Mouse (Mus musculus): ENCODE measurements around the gene Kpnb1.
A peak's percentile ranks its signal among the peaks of the same experiment; 100 is the strongest.

The Kpnb1 gene

DNA sequence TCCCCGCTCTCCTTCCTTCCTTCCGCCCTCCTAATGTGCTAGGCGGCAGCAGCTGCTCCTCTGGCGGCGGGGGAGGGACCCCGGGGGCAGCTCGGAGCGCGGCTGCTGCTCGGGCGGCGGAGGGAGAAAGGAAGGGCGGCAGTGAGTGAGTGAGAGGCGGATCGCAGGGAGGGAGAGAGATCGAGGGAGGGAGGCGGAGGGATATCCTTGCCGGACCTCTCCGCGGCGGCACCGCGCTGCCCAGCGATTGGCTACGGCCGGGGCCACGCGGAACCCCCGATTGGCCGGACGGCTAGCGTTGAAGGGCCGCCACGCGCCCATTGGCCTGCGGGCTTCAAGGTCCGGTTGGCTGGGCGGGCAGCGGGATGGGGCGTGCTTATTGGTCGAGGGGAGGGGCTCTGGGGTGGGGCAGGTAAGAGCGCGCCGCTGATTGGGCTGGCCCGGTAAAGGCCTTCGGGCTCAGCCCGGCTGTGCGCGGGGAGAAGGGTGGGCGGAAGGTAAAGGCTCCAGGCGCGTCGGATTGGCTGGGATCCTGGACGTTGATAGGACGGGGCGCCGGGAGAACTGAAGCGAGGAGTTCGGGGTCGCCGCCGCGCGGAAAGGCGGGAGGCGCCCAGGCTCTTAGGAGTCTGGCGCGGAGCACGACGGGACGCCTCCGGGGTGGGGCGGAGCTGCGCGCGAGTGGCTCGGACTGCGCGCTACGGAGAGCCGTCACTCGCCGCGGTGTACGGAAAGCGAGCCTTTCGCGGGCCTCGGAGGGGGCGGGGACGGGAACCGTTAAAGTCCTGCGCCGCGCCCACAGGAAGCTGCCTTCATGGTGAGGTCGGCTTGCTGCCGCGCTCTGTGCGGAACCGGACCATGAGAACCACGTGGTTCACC, at the start of gene Kpnb1:
TSS of gene Kpnb1 (minus strand) at position 118 of the 879 bp plus-strand sequence.
- peak; percentile 97 to 100 for DNase-seq

DNA sequence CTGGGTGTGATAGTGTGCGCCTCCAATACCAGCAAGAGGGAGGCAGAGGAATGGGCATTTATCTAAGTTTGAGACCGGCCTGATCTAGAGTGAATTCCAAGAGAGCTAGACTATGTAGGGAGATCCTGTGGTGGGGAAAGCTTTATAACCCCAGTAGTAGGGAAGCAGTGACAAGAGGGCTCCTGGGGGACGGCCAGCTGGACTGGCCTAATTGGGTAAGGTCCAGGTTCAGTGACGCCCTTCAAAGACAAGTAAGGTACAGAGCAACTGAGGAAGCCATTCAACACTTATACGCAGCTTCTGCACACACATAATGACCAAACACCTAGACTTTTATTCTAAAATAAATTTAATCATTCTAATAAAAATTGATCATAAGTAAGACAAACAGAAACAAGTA, 44.8 kb upstream of the Kpnb1 start:
- no peak for DNase-seq

DNA sequence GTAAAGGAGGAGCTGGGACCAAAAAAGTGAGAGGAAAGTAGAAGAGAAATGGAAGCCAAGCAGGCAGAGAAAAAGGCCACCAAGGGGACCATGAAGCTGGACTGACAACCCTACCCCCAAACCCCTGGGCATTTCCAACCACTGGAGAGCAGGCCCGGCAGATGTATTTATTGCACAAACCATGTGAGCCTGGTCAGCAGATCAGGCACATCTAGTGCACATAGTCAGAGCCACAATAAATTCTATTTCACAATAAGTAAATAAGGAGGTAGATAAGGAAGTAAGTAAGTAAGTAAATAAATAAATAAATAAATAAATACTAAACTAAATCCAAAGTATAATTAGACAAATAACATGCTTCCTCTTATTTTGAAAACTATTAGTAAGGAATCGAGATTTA, 41.7 kb upstream of the Kpnb1 start:
- no peak for DNase-seq

DNA sequence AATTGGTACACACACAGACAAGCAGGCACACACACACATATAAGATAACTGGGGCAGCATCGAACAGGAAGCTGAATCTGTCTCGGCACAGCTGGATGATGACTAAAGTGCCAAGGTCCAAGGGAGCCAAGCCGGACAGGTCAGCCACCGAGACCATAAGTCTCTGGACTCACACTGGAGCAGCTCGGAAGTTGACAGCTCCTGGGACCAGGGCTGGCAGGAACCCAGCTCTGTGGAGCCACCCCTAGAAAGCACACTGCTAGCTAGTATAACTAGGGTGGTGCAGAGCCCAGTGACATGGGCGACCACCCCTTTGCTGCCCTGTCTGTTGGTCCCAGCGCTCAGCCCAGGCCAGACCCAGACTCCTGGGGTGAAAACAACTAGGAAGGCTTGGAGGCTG, 41.3 kb upstream of the Kpnb1 start:
- peak in 1 of 2 experiments; percentile 40 for DNase-seq

DNA sequence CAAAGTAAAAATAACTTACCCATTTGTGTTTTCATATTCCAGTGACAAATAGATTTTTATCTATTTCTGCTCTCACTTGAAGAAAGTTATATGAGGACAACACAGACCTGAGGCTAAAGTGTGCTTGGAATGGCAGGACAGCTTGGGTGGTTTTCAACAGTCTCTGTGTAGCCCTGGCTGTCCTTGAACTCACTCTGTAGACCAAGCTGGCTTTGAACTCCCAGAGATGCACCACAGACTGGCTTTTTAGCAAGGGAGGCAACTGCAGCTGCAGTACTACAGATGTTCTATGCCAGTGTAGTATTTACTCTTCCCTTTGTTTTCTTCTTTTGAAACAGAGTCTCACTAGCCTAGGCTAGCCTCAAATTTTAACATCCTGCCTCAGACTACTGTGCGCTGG, 38.5 kb upstream of the Kpnb1 start:
- DNase-seq: no peak

DNA sequence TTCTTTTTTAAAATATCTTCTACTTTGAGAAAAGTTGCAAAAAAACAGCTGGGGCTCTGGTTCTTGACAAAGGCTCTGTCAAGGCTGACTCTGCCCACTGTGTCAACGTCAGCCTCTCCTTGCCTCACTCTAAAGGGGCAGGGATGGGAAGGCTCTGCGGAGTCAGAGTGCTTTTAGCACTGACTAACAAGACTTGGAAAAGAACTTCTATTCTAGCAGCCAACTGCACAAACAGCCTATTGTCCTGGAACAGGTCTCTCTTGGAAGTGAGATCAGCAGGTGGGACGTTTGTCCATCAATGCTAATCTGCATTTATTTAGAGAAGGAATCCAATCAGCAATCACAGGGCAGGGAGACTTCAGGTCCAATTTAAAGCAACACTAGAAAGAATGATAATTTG, 35.8 kb upstream of the Kpnb1 start:
- DNase-seq: no peak

DNA sequence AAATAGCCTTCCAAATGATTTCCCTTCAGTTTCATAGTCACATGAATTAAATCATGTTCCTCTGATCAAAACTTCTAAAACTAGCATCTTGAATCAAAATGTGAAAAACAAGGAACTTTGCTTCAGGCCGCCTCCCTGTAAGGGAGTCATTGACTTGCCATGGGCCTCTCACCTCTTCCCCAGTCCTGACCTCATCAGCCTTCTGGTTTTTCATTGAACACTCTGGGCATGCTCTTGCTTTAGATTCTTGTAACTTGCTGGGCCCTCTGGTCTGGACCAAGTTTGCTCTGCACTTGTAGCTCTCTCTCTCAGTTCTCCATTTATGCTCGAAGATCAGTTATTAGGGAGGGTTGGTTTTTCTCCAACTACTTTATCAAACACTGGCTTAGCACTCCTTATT, 33.9 kb upstream of the Kpnb1 start:
- no peak for DNase-seq

DNA sequence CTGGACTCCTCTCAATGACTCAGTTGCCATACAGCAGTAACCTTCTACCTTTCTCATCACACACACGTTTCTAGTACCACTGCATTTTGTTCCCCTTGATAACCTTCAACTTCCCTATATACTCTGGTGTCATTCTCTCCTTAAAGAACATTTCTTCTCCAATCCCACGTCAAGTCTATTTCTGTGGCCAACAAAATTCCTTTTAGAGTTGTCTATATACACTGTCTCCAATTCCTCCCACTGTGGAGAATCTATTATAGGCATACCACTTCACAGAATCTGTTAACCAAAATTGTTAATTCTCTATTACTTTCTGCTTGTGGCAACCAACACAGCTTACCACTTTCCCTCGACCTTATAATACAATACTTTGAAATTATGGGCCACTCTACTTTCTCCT, 32.5 kb upstream of the Kpnb1 start:
- no peak for DNase-seq

DNA sequence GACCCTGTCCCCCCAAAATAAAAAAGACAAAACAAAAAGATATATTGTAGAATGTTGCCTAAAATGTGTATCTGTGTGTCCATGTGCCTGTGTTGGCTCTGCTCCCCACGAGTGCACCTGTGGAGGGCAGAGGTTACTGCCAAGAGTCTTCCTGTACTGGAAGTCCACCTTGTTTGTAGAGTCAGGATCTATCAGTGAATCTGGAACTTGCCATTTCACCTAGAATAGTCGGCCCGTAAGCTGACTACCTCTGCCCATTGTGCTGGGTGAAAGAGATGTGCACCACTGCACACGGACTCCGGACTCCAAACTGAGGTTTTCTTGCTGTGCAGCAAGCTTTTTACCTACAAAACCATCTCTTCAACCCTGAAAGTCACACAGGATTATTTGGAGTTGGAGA, 26.7 kb upstream of the Kpnb1 start:
- peak; percentile 18 to 56 for DNase-seq

DNA sequence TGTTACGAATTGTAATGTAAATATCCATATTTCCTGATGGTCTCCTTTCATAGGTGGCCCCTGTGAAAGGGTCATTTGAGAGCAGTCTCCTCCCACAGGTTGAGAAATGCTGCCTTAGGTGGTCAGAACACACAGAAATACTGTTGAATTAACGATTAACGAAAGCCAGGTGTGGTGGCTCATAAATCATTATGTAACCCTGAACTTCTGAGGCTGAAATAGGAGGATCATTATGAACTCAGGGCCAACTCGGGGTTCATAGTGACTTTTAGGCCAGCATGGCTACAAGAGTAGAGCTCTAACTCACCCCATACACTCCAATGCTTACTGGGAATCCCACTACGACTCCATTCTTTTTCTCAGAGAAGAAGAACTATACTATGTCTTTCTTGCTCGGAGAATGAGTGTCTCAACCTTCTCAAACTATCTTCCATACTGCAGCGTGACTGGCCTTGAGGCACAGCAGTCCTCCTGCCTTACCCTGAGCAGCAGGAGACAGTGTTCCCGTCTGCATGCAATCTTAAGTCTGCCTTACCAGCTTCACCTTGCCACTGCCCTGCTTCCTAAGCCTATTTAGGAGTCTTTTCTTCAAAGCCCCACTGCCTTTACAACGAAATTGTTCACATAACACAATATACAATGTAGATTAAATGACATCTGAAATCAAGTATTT, 23.2 kb upstream of the Kpnb1 start:
- peak; percentile 36 to 56 for DNase-seq

DNA sequence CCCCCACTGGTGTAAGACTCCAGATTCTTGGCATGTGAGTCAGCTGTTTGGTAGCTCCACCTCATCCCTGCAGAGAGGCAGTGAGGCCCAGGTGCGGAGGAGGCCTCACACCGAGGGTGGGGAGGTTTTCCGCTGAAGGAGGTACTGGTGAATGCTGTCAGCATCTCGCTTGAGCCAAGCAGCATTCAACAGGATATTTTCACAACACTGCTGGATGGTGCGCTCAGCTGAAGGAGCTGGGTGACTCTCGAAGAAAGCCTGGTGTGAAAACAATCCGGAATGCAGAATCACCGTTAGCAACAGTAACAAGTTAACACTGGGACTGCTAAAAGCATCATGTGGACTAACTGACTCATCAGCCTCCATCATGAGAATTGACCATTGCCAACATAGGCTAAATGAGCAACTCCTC, 19.3 kb upstream of the Kpnb1 start:
- DNase-seq: no peak

DNA sequence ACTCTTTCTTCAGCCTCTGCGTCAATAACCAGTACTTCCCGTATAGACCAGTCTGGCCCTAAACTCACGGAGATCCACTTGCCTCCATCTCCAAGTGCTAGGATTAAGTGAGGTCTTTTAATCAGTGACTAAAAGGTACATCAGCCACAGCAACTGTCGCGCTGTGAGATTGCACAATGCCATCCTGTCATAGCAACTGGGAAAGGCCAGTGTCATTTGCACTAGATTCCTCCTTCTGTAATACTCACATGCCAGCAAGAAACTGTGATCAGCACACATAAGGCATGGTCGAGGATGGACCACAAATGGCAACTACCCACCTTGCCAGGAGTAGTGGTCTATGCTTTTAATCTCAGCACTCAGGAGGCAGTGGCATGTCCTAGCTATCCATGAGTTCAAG, 11.8 kb upstream of the Kpnb1 start:
- no peak for DNase-seq

DNA sequence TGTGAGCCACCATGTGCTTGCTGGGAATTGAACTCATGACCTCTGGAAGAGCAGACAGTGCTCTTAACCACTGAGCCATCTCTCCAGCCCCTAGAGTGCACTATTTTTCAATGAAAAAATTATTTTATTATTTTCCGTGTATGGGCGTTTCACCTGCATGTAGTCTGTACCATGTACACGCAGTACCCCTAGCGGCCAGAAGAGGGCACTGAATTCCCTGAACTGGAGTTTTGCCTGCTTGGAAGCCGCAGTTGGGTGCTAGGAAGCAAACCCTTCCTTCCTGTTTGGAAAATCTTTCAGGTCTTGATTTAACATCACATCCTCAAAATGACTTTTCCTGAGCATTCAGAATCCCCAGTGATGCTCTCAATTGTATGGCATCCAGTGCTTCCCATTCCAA, 10.9 kb upstream of the Kpnb1 start:
- peak; percentile 61 to 79 for DNase-seq

DNA sequence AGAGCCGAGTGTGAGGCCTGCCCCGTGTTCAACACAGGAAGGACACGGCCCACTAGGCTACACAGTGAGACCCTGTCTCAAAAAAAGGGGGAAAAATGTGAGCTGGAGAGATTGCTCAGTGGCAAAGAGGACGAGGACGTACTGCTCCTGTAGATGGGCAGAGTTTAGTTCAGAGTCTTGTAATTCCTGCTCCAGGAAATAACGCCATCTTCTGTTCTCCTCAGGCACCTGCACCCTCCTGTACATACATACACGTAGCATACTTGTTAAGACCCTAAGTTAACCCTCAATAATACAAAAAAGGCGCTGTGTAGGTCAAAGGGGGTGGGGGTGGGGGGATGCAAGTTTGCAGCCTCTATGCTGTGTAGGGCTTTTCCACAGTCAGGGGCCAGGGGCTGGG, 9.3 kb upstream of the Kpnb1 start:
- no peak for DNase-seq

DNA sequence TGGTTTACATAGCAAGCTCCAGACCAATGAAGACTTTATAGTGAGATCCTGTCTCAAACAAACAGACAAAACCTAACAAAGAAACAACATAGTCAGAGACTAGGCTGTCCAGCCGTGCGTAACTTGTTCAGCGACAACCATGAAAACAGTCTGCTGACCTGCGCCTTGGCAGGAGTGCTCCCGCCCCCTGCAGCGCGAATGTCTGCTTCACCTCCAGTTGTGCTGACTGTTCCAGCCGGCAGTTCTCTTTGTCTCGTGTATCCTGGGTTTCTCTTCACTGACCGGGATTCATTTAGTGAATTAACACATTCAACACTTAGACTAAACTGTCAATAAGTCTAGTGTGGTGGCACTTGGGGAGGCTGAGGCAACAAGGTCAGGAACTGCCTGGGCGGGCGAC, 8.9 kb upstream of the Kpnb1 start:
- DNase-seq: peak; percentile 48 to 64

DNA sequence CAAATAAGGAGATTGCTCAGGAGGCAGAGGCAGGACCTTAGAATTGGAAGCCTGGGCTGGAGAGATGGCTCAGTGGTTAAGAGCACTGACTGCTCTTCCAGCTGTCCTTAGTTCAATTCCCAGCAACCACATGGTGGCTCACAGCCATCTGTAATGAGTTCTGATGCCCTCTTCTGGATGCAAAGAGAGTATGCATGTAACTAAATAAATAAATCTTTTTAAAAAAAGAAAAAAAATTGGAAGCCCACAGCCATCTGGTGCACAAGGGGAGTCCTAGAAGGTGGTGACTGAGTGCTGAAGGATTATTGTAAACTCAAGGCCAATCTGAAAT, 4.9 kb upstream of the Kpnb1 start:
- DNase-seq: no peak

DNA sequence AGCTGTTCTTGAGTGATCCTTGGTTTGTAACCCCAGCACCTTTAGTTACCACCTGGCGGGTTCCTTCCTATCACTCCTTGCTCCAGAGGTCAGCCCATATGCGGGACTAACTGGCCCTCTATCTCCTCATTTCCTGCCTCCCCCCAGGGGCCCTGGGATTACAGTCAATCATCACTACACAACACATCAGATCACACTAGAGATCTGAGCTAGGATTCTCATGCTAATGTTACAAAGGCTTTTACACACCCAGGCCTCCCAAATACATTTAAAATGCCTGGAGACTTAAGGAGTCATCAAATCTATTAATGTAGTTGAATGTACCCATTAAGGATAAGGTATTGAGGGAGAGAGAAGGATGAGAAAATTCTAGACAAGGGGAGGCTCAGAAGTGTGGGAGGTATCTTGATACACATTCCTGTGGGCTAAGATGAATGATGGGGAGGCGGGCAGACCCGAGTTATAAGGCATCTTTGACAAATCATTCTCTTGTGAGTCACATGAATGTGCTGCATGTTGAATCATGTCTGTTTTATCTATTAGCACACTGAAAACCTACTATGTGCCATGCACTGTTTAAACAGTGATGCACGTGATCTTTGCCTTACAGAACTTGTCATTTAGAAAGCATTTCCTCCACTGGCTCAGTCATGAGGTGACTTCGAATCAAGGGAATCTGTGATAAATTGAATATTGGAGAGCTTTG, 4.4 kb upstream of the Kpnb1 start:
- DNase-seq: no peak

DNA sequence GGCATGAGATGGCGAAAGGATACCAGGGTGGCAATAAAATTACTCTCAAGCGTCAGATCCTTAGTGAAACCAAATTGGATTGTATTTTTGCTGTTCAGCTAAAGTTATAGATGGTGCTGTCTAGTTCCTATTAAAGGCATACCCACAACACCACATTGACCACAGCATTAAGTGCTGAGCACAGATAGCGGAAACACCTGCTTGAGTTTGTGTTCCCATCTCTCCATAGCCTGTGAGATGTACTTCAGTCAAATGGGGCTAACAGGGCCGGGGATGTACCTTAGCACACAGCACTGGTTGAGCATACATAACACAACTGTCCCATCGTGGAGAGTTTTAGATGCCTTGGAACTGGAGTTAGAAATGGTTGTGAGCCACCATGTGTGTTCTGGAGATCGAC, 3.3 kb upstream of the Kpnb1 start:
- DNase-seq: no peak

DNA sequence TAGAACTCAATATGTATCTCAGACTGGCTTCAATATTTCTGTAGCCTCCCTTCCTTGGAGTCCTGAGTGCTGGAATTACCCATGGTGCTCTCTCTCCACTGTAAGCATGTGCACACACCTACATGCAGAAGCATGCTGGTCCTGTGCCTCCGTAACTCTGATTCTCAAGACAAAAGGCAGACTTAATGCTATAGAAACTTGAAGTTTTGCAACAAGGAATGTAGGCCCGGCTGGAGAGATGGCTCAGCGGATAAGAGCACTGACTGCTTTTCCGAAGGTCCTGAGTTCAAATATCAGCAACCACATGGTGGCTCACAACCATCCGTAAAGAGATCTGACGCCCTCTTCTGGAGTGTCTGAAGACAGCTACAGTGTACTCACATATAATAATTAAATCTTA, 2.0 kb upstream of the Kpnb1 start:
- peak in 1 of 2 experiments; percentile 32 for DNase-seq

DNA sequence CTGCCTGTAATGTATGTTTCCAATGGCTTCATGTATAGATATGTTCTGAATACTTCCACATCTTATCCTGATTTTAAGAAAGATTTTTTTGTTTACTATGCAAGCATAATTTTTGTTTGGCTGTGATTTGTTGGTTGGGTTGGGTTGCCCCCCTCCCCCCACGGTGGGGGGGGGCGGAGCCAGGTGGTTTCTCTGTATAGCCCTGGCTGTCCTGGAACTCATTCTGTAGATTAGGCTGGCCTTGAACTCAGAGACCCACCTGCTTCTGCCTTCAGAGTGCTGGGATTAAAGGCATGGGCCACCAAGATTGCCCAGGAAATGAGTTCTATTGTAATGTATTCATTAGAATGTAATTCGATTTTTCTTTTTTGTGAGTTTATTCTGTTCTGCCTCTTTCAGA, 1.6 kb upstream of the Kpnb1 start:
- DNase-seq: peak in 1 of 2 experiments; percentile 36

DNA sequence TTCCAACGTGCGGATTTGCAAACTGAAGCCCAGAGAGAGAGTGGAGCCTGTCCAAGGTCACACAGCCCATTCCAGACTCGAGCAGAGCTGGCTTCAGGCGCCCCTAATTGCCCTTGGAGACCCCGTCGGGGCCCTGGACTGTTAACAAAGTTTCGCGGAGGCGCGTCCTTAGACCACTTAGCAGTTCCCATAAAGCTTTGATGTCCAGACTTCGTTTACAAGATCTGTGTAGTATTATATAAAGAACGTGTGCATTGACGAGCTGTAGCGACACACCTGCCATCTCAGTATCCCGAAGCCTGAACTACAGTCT, 918 bp upstream of the Kpnb1 start:
- DNase-seq: no peak

DNA sequence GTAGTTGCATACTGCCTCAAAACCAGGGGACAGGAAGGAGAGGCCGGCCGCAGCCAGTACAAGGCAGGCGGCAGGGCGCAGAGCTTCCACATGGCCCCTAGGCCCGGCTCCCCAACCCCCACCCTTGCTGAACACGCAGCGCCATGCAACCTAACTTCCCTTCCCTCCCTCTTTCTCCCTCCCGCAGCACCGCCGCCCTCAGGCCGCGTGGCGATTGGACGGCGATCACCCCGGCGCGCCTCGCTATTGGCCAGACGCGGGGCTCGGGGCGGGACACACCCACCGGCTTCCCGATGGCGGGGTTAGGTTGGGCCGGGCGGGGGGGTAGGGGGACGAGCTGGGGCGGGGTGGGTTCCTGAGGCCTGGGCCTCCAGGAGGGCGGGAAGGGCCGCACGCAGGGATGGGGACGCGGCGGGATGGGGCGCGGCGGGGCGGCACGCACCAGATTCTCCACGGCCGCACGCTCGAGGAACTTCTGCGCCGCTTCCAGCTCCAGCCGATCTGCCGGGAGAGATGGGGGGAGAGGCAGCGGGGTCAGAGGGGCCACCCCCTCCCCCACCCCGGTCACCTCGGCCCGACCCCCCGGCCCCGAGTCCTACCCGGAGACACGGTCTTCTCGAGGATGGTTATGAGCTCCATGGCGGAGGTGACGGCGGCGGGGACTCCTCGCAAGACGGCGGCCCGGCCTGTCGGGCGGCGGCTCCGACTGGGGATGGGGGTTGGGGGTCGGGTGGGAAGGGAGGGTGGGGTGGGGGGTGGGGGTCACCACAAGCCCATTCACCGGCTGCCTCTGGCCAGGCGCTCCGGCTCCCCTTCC, 526 bp downstream of the Kpnb1 start:
- DNase-seq: peak; percentile 95 to 99

Data from kidney, postnatal 25 days (tissue).